12 mouse cellular contexts compared by ENCODE assay signal in genomic region chr11:85698242-85698641, GRCm38 (mm10).
"Had no signal": no experiment of that assay in that cellular context is flagged by ENCODE, and none has a peak within 500 bp of the region (broad histone marks: within the 10 kb centered on the region; RNA-seq: fewer than 3 reads in every experiment).

No protein-coding gene starts in this region.

- DNase-seq: kidney, postnatal 25 days; layer of hippocampus, adult 9-11 months; layer of hippocampus, postnatal 36 days; lung, postnatal 4 days; thymus, postnatal 4 days had no signal

- H3K9ac ChIP-seq: intestine, embryonic 15.5 days; limb, embryonic 15.5 days; liver, embryonic 12.5 days; midbrain, embryonic 15.5 days; neural tube, embryonic 12.5 days had no signal

- ATAC-seq: intestine, embryonic 15.5 days; liver, embryonic 12.5 days; midbrain, embryonic 15.5 days had no signal

- H3K36me3 ChIP-seq: intestine, embryonic 15.5 days; limb, embryonic 15.5 days; liver, embryonic 12.5 days; midbrain, embryonic 10.5 days; midbrain, embryonic 15.5 days; neural tube, embryonic 12.5 days had no signal

- H3K27me3 ChIP-seq: intestine, embryonic 15.5 days; liver, embryonic 12.5 days; midbrain, embryonic 15.5 days; neural tube, embryonic 12.5 days had no signal

- H3K4me2 ChIP-seq: intestine, embryonic 15.5 days; limb, embryonic 15.5 days; liver, embryonic 12.5 days; midbrain, embryonic 15.5 days; neural tube, embryonic 12.5 days had no signal

- H3K9me3 ChIP-seq: intestine, embryonic 15.5 days; limb, embryonic 15.5 days; liver, embryonic 12.5 days; midbrain, embryonic 10.5 days; midbrain, embryonic 15.5 days; neural tube, embryonic 12.5 days had no signal

- H3K27ac ChIP-seq: intestine, embryonic 15.5 days; limb, embryonic 15.5 days; liver, embryonic 12.5 days; midbrain, embryonic 10.5 days; midbrain, embryonic 15.5 days; neural tube, embryonic 12.5 days; stomach, postnatal 0 days had no signal

- H3K4me3 ChIP-seq: intestine, embryonic 15.5 days; limb, embryonic 15.5 days; liver, embryonic 12.5 days; midbrain, embryonic 10.5 days; midbrain, embryonic 15.5 days; neural tube, embryonic 12.5 days had no signal

- H3K4me1 ChIP-seq: midbrain, embryonic 15.5 days had no signal
